Mouse (Mus musculus): ENCODE results near the gene Olfr1375.

DNA sequence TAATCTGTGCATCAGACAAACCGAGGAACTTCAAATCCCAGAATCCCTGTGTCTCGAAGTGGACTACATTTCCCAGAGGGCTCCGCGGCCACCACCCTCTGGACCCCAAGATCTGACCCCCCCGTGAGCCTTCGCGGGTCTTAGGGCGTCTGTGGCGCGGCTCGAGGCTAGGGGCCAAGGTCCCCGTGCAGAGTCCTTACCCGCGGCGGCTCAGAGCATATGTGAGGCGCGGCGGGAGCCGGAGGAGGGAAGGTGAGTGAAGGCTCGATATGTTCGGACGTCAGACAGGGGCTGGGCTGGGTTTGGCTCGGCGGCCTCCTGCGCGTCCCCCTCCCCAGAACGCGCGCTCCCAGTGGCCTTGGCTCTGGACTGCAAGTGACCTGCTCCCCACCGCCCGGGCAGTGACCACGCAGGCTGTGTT lies 11.3 kb downstream of the Olfr1375 start, which contains the start of gene Zfp354a:
- 0 out of 2 replicates have a peak, but pooled peaks have one; percentile 30 for TF ChIP-seq POLR2A (IDR thresholded peaks at IDR 0.05; ENCODE audit: borderline replicate concordance, extremely low read depth, low read depth, low read length)
- no peak for TF ChIP-seq CTCF (IDR thresholded peaks at IDR 0.05; ENCODE audit: insufficient read depth, low read length)
